Mouse (Mus musculus): Measurements from ENCODE around the gene Epb41. TPM values are rescaled to one million over a fixed set of nuclear protein-coding genes. Genes with fewer than 3 reads are reported as not detected.
A peak's percentile ranks its signal among the peaks of the same experiment; 100 is the strongest.

Gene Epb41
- polyA plus RNA-seq, 2 experiments: 113 to 153 TPM

DNA sequence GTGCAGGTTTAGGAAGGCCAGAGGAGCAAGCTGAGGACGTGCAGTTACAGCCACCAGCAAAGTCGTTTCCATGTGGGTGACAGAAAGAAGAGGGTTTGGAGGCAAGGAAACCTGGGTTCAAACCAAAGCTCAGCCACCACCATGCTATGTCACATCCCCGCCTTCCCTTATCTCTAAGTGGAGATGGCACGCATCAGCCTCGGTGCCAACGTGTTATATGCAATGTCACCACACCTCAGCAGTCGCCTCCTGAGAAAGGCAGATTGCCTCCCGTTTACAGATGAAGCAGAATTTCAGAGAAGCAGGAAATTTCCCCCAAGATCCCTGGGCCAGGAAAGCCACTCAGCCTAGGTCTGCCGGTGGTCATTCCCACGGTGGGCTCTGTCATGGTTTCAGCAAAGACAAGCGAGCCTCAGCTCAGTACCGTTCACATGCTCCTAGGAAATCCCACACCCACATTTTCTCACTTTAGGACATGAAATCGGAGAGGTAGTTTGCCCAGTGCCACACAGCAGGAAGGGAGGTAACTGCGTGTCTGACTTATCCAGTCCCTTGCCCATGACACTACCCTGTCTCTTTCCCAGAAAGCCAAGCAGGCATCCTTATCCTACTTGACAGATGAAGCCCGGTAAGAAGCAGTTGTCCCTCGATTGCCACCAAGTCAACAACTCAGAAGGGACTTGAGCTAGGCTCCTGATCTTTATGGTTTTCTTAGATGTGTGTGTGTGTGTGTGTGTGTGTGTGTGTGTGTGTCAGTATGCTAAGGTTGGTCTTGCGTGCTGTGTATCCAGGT lies 14.9 kb downstream of the Epb41 start:
- H3K9ac ChIP-seq (replicated peaks): peak overlapping the region; percentile 52
- TF ChIP-seq EP300 (IDR thresholded peaks at IDR 0.05; ENCODE audit: low read depth) (peak; percentile 85), CTCF (IDR thresholded peaks at IDR 0.05; ENCODE audit: low read depth) (0 out of 2 replicates have a peak, but pooled peaks have one; percentile 17)
- 29% methylated on average over 17 of the region's 17 CpGs for WGBS (ENCODE audit: insufficient replicate concordance)
- peak overlapping the region; percentile 91 for H3K27ac ChIP-seq
- no peaks in the 10 kb centered on the region for H3K27me3 ChIP-seq (ENCODE audit: control insufficient read depth, insufficient read depth, low read length)
- ATAC-seq (ENCODE audit: insufficient read depth): peak; percentile 93
- peak in 1 of 3 experiments; percentile 89 for DNase-seq (ENCODE audit: low read depth in 3 of 3, low spot score in 3 of 3)
- peaks cover 71 to 80% of the 10 kb centered on the region in 2 experiments for H3K4me1 ChIP-seq (replicated peaks; ENCODE audit: control insufficient read depth in 2 of 2, insufficient read depth in 2 of 2, low read length in 1 of 2)
- H3K4me3 ChIP-seq (ENCODE audit: insufficient read depth in 1 of 2, low read depth in 2 of 2, low read length in 2 of 2): peak overlapping the region; percentile 34 to 50
- peak overlapping the region; percentile 66 for H3K4me2 ChIP-seq (ENCODE audit: low read depth)
- H3K36me3 ChIP-seq (replicated peaks; ENCODE audit: control insufficient read depth, insufficient read depth, low read depth): peaks cover 59% of the 10 kb centered on the region
- H3K9me3 ChIP-seq (ENCODE audit: control insufficient read depth, low read length): no peaks in the 10 kb centered on the region

DNA sequence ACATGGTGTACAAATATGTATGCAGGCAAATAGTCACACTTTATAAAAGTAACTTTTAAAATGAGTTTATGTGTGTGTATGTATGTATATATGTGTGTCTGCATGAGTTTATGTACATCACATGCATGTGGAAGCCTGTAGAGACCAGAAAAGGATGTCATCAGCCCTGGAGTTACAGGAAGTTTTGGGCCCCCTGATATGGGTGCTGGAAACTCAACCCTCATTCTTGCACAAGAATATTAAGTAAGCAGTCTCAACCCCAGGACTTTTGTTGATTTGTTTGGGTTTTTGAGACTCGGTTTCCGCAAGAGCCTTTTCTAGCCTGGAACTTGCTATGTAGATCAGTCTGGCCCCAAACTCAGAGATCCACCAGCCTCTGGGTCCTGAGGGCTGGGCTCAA lies 15.6 kb downstream of the Epb41 start:
- Histone ChIP-seq H3K27ac (peak overlapping the region; percentile 91), H3K4me1 (replicated peaks; ENCODE audit: control insufficient read depth in 2 of 2, insufficient read depth in 2 of 2, low read length in 1 of 2) (peaks cover 64 to 73% of the 10 kb centered on the region in 2 experiments), H3K4me3 (ENCODE audit: insufficient read depth in 1 of 2, low read depth in 2 of 2, low read length in 2 of 2) (peak overlapping the region; percentile 2 to 31; a peak in 3 of 4 replicates), H3K36me3 (replicated peaks; ENCODE audit: control insufficient read depth, insufficient read depth, low read depth) (peaks cover 58% of the 10 kb centered on the region), H3K27me3 (ENCODE audit: control insufficient read depth, insufficient read depth, low read length) (no peaks in the 10 kb centered on the region), H3K9ac (replicated peaks) (peak overlapping the region; percentile 50), H3K9me3 (ENCODE audit: control insufficient read depth, low read length) (no peaks in the 10 kb centered on the region), H3K4me2 (ENCODE audit: low read depth) (peak overlapping the region; percentile 66)
- 83% methylated on average over 2 of the region's 2 CpGs for WGBS (ENCODE audit: insufficient replicate concordance)
- DNase-seq (ENCODE audit: low read depth in 3 of 3, low spot score in 3 of 3) (no peak), ATAC-seq (ENCODE audit: insufficient read depth) (no peak)
- TF ChIP-seq CTCF (IDR thresholded peaks at IDR 0.05; ENCODE audit: low read depth) (no peak), EP300 (IDR thresholded peaks at IDR 0.05; ENCODE audit: low read depth) (no peak)

DNA sequence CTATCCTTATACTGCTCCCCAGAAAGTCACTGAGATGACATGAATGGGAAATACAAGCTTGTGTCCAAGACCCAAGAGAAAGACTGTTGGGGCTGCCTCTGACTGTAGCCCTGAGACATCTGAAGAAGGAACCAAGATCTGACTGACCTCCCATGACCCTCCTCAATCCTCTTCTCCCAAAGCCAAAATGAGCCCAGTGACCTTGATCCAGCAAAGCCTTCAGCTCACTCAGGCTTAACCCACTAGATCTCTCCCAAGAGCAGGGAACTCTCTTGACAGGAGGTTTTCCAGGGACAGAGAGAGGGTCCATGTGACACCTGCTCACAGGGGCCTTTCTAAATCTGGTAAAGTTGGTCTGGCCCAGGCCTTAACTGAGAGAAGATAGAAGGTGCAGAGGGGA lies 17.8 kb downstream of the Epb41 start:
- ATAC-seq (ENCODE audit: insufficient read depth): no peak
- H3K9ac ChIP-seq (replicated peaks): no peak overlapping the region
- no peak for DNase-seq (ENCODE audit: low read depth in 3 of 3, low spot score in 3 of 3)
- TF ChIP-seq EP300 (IDR thresholded peaks at IDR 0.05; ENCODE audit: low read depth): no peak
- TF ChIP-seq CTCF (IDR thresholded peaks at IDR 0.05; ENCODE audit: low read depth): no peak
- H3K36me3 ChIP-seq (replicated peaks; ENCODE audit: control insufficient read depth, insufficient read depth, low read depth): peaks cover 55% of the 10 kb centered on the region
- no peak overlapping the region for H3K4me3 ChIP-seq (ENCODE audit: insufficient read depth in 1 of 2, low read depth in 2 of 2, low read length in 2 of 2)
- peak overlapping the region; percentile 42 for H3K27ac ChIP-seq
- H3K4me1 ChIP-seq (replicated peaks; ENCODE audit: control insufficient read depth in 2 of 2, insufficient read depth in 2 of 2, low read length in 1 of 2): peaks cover 44 to 53% of the 10 kb centered on the region in 2 experiments
- no peak overlapping the region for H3K4me2 ChIP-seq (ENCODE audit: low read depth)
- H3K27me3 ChIP-seq (ENCODE audit: control insufficient read depth, insufficient read depth, low read length): no peaks in the 10 kb centered on the region
- no peaks in the 10 kb centered on the region for H3K9me3 ChIP-seq (ENCODE audit: control insufficient read depth, low read length)

DNA sequence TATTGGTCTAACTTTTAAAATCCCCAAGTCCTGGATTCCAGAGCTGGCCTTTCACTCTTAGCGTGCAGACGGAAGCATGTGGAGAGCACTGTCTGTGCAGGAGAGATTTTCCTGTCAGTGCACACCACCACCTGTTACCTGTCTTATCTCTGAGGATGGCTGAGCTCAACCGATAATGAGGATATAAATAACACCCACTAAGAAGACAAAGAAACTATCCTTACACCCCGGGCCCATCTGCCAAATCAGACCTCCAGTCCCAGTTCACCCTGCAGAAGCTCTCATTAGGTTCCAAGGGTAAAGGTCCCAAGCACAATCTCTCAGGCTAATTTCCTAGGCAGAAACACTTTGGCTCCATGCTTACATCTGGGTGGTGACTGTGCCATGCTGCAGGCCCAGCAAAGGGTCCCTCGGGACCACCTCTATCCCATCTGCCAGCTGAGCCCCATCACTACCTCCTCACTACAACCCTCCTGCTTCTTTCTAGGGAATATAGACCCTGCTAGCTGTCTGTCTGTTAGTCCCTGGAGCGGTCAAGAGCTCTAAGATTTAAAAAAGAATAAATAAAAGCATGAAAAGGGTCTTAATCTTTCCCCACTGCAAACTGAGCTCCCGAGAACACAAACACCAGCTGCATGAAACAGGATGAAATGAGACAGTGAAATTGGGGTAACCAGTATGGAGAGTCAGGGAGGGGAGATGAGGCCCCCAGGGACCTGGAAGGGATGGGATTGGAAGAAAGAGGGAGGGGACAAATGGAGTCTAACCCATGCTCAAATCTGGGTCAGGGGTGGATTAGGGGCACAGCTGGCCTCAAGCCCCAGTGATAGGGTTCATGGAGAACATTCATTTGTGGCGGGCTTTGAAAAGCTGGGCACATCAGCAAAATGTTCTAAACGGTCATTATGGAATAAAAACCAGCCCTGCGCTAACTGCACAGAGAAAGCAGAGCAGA lies 23.5 kb downstream of the Epb41 start:
- Histone ChIP-seq H3K27ac (no peak overlapping the region), H3K4me3 (ENCODE audit: insufficient read depth in 1 of 2, low read depth in 2 of 2, low read length in 2 of 2) (no peak overlapping the region), H3K9ac (replicated peaks) (no peak overlapping the region), H3K36me3 (replicated peaks; ENCODE audit: control insufficient read depth, insufficient read depth, low read depth) (peaks cover 16% of the 10 kb centered on the region), H3K27me3 (ENCODE audit: control insufficient read depth, insufficient read depth, low read length) (no peaks in the 10 kb centered on the region), H3K9me3 (ENCODE audit: control insufficient read depth, low read length) (no peaks in the 10 kb centered on the region), H3K4me2 (ENCODE audit: low read depth) (peak overlapping the region; percentile 4; the same call in 1 of the 2 replicates), H3K4me1 (replicated peaks; ENCODE audit: control insufficient read depth in 2 of 2, insufficient read depth in 2 of 2, low read length in 1 of 2) (peaks cover 17 to 33% of the 10 kb centered on the region in 2 experiments)
- DNase-seq (ENCODE audit: low read depth in 3 of 3, low spot score in 3 of 3) (no peak), ATAC-seq (ENCODE audit: insufficient read depth) (no peak)
- TF ChIP-seq CTCF (IDR thresholded peaks at IDR 0.05; ENCODE audit: low read depth): no peak
- no peak for TF ChIP-seq EP300 (IDR thresholded peaks at IDR 0.05; ENCODE audit: low read depth)
- 64% methylated on average over 10 of the region's 10 CpGs for WGBS (ENCODE audit: insufficient replicate concordance)
